Mouse (Mus musculus): ENCODE data around the gene Tceal3. TPM values are rescaled to one million over a fixed set of nuclear protein-coding genes. Genes with fewer than 3 reads are reported as not detected.
"Not testable (repeated sequence)": the region's sequence is repeated elsewhere in the genome, so short reads cannot be mapped to it uniquely, and the experiment has no call there.

Gene Tceal3
- total RNA-seq (2021) (10 to 100 TPM; 25.1 to 43.3 TPM), polyA plus RNA-seq (2012; rRNA removed) (4.9 and 8.0 TPM in 2 replicates)
- long read RNA-seq, transcript Tceal3-201 (3 exons, 1,116 nt), result major isoform, 21 of 26 reads
- long read RNA-seq, partial matches to known transcripts, result 0 of 26 reads
- long read RNA-seq, other reads (novel, unspliced or antisense), result 2 of 26 reads

DNA sequence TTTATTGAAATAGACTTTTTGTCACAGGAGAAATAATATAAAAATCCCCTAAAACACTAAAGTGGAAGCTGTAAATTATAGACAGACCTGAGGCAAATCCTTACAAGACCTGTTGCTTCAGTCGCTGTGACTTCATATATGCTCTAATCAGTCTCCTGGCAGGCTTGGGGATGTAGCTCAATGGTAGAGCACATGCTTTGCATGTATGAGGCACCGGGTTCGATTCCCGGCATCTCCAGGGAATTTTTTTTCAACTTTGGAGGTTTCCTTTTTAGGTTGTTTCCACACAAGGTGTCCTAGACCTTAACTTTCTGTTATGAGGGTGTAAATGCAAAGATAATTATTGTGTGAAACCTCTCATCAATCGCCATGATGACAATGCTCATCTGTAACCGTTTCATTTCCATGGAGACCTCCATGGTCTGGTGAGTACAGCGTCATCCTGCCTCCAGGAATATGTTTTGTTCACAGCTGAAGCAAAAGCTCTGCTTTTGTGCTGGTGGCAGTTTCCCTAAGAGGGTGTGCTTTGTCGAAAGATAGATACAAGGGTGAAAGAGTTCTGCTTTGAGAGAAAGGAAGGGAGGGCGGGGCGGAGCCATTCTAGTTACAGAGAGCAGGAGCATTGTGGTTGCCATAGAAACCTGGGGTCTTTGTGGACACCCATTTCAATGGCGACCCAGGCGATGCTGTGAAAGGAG lies at the start of gene Tceal3:
Gene Tceal3 (plus strand): TSS at position 644 of the 698 bp plus-strand sequence.
- no peak for DNase-seq

DNA sequence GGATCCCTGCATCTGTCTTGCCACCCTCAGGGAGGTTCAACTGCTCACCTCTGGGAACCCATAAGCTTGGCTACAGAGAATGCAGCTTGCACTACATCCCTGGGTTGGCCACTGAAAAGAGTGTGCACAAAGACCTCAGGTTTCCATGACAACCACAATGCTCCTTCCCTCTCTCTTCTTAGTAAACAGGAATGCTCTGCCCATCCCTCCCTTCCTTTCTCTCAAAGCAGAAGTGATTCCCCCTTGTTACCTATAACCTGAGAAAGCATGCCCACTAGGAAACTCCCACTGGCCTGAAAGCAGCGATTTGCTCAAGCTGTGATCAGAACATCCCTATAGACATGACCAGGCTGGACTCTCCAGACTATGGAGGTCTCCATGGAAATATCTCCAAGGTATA lies 46.7 kb upstream of the Tceal3 start, which contains the start of gene Kir3dl2:
Gene Kir3dl2 (minus strand): TSS at position 101 of the 400 bp plus-strand sequence.
- DNase-seq, result not testable (repeated sequence)

GRCm38 (mm10) chrX:136569094-136569493 lies 21.5 kb upstream of the Tceal3 start:
- not testable (repeated sequence) for DNase-seq

- DNase-seq, result no peak
Measured at GRCm38 (mm10) chrX:136584617-136585016, 6.0 kb upstream of the Tceal3 start.

GRCm38 (mm10) chrX:136590897-136591257 lies 235 bp downstream of the Tceal3 start:
- DNase-seq, result no peak

DNA sequence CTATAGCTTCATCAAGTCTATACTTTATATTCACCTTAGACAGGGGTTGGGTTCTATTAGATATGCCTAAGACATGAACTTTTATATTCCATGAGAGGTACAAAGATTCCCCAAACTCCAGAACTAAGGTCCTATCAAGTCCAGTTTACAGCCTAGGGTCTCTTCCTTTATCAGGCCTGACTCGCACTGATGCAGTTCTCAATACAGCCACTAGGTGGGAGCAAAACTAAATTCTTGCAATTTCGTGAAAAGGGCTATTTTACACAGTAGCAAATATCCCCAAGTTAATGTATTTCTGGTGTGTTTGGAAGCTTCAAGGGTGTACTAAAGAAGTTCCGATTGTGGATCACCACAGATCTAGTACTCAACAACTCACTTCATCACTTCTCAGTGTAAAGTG lies 8.8 kb downstream of the Tceal3 start:
- DNase-seq, result no peak

DNA sequence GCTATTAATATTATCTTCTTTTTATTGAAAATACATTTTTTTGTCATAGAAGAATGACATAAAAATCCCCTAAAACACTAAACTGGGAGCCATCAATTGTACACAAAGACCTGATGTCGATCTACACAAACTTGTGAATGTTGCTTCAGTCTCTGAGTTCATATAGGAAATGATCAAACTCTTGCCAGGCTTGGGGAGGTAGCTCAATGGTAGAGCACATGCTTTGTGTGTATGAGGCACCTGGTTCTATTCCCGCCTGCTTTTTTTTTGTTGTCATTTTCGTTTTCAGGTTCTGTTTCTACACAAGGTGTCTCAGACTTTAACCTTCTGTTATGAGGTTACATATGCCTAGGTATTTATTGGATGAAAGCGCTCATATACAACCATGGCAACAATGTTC lies 16.3 kb downstream of the Tceal3 start:
- no peak for DNase-seq

- DNase-seq, result no peak
Measured at GRCm38 (mm10) chrX:136607395-136607794, 16.8 kb downstream of the Tceal3 start.

- DNase-seq, result no peak
Measured at GRCm38 (mm10) chrX:136611346-136611745, 20.7 kb downstream of the Tceal3 start.

GRCm38 (mm10) chrX:136615889-136616288 lies 25.2 kb downstream of the Tceal3 start:
- not testable (repeated sequence) for DNase-seq

- peak; percentile 19 for DNase-seq
Measured at GRCm38 (mm10) chrX:136624905-136625569, 34.4 kb downstream of the Tceal3 start.

DNA sequence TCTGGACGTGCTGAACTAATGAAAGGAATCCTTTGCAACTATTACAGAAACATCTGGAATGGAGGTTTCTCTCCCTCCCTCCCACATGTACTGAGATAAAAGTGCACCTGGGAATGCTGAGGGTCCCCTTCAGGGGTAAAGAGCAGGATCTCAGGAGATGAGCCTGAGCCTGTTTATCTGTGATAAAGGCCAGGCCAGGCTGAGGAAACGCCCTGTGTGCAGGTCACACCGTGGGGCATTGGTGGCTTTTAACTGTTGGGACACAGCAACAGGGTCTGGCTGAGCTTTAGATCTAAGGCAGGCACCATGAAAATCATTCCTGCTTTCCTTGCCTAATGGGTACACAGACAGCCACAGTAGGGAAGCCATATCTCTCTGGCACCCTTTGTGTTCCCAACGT lies 35.3 kb downstream of the Tceal3 start:
- DNase-seq, result no peak

DNA sequence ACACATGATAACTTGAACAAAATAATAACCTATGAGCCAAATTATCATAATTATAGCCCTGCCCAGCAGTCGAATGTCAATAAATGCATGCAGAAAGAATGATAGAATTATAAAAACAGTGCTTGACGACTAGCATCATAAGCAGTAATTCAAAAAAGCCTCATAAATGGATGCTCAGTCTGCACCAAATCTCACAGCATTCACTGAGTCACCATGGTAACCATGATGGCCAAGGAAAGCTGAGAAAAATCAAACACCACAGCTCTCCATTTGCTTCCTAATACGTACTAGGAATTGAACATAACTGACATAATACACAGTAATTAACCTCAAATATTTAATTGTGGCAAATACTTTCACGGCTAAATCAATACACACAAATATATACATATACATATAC lies 44.5 kb downstream of the Tceal3 start:
- no peak for DNase-seq

DNA sequence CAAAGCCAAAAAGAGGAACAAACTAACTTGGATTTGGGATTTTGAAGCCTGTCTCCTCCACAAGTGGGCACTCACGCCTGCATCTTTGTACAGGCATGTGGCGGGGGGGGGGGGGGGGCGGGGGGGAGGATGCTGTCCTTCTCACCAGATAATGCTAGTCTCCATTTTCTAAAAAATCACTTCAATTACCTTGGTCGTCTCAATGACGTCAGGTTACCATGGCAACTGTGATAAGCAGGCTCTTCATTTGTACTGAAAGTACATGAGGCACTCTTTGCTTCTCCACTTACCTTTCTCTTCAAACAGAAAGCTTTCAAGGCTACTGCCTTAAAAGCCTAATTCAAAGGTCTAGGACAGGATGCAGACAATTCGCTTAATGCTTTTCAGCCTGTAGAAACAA lies 49.1 kb downstream of the Tceal3 start:
- peak; percentile 32 for DNase-seq

- DNase-seq, result not testable (repeated sequence)
Measured at GRCm38 (mm10) chrX:136645857-136646256, 55.2 kb downstream of the Tceal3 start.

DNA sequence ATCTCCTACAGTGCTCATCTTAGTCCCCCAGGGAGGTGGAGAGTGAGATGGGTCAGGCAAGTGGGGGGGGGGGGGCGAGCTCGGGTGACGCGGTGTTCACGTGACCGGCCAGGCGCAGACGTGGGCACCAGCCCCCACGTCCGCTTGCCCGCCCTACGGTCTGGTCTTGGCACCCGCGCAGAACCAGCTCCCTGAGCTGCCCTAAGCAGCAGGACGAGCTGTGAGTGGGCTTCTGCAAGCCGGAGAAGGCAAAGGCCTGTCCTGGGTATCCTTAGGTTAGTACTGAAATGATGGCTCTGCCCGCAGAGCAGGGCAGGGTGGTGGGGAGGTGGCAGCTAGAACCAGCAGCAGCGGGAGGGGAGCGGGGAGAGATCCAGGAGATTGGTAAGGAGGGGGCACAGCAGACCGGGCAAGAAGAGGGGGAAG lies 75.7 kb downstream of the Tceal3 start:
- peak; percentile 33 for DNase-seq

- peak; percentile 10 for DNase-seq
Measured at GRCm38 (mm10) chrX:136666762-136667464, 76.3 kb downstream of the Tceal3 start.

- no peak for DNase-seq
Measured at GRCm38 (mm10) chrX:136668794-136669193, 78.2 kb downstream of the Tceal3 start.

- DNase-seq, result no peak
Measured at GRCm38 (mm10) chrX:136680989-136681388, 90.3 kb downstream of the Tceal3 start.

DNA sequence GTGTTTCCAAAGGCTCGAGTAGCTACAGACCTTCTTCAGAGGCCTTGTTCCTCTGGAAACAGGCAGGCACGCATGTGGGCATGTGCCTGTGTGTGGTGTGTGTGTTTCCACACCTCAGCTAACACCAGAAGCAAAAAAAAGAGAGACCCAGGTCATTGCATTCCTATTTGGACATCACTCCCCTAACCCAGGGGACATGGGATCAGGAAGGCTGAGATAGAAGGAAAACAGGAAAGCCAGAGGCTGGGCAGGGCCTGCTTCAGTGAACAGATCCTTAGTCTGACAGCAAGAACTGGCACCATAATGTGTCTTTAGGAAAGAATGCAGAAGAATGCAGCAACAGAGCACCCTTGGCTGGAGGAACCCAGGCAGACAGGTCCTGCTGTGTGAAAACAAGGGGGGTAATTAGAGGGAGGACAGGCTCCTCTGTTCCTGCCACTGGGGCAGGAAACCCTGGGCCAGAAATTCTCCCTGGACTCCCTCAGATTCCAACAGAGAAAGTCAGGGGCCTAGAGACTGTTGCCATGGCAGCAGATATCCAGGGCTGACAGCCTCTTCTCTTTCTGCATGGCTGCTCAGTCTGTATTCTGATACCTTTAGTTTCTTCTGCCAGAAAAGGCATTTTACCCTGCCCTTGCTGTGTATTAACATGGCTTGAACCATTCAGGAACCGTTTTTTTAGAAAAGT lies 101.1 kb downstream of the Tceal3 start:
- not testable (repeated sequence) for DNase-seq

DNA sequence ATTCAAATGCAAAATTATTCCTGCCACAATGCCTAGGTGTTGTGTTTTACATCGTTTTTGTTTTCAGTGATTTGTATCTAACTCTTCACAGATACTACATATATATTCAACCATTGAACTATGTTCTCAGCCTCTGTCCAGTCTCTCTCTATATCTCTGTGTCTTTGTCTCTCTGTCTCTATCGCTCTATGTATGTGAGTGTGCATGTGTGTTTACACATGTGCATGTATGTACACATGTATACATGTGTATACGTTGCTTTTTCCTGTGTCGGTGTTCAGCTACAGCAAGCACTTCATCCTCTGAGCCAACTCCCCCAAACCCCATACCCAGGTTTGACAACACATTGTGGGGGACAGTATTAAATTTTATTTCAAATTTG lies 101.6 kb downstream of the Tceal3 start:
- DNase-seq, result no peak

DNA sequence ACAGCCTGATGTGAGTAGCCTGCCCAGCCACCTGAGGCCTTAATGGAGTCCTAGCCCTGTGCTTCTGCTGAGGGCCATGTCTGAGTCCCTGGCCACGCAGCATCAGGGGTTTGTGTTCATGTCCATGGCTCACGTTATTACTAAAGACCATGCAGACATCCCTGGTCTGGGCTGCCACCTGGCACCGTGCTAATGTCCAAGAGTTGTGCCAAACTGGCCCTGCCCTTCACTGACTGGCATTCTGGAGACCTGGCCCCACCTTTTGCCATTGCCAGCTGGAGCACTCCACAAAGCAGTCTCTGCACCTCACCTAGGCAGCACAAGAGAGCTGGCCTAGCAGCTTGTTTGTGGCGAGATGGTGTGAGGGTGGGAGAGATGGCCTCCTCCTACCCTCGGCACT lies 102.6 kb downstream of the Tceal3 start:
- no peak for DNase-seq

All from adrenal gland, adult 2 months (tissue).